Mouse (Mus musculus) lung, adult 2 months (tissue): ENCODE data around the gene Por.

Experiments
- CTCF ChIP-seq: fragments of 200-500 bp; IDR thresholded peaks from 2 replicates; pipeline ENCODE4 v1.5.1; 2011; ENCODE audit warnings: mild to moderate bottlenecking, low read length, control low read depth; ENCODE audit not compliant: insufficient read depth
- POLR2A ChIP-seq: fragments of 200-500 bp; IDR thresholded peaks from 2 replicates; pipeline ENCODE4 v1.6.1; 2011; ENCODE audit warnings: low read depth, mild to moderate bottlenecking, control low read depth, low read length, borderline replicate concordance; ENCODE audit errors: extremely low read depth

DNA sequence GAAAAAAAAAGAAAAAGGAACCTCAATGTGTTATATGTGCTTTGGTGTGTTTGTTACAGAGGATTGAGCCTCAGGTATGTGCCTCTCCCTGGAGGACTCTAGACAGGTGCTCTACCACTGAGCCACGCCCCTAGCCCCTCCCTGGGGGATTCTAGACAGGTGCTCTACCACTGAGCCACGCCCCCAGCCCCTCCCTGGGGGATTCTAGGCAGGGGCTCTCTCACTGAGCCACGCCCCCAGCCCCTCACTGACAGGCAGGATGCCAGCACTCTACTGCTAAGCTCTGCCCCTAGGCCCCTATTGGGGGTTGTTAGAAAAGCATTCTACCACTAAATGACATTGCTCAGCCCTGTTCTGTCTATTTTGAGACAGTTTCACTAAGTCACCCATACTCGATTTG lies 2.7 kb downstream of the Por start:
- TF ChIP-seq POLR2A, result no peak
- TF ChIP-seq CTCF, result no peak
